In genomic region chr3:58253942-58254341, GRCm38 (mm10) we compare ENCODE assay signal across 10 mouse cellular contexts.
DNase-seq lines count a peak whose midpoint lies in the region; ATAC-seq lines count a peak whose summit lies in the region.
"Had no signal": no experiment of that assay in that cellular context is flagged by ENCODE, and none has a peak within 500 bp of the region (broad histone marks: within the 10 kb centered on the region; RNA-seq: fewer than 3 reads in every experiment).

No protein-coding gene starts in this region.

- no peak overlapping the region for H3K4me3 ChIP-seq in liver, embryonic 12.5 days
- H3K4me3 ChIP-seq: megakaryocyte, embryonic 14.5 days had no signal

- H3K4me2 ChIP-seq in liver, embryonic 12.5 days = no peak overlapping the region

- H3K36me3 ChIP-seq in liver, embryonic 12.5 days = no peaks in the 10 kb centered on the region

- no peaks in the 10 kb centered on the region for H3K9me3 ChIP-seq in liver, embryonic 12.5 days (replicated peaks)
- H3K9me3 ChIP-seq: megakaryocyte, embryonic 14.5 days had no signal

- H3K27ac ChIP-seq in liver, embryonic 12.5 days = no peak overlapping the region

- no peak overlapping the region for H3K9ac ChIP-seq in liver, embryonic 12.5 days

- H3K27me3 ChIP-seq in liver, embryonic 12.5 days (replicated peaks) = no peaks in the 10 kb centered on the region
- H3K27me3 ChIP-seq: megakaryocyte, embryonic 14.5 days had no signal

- WGBS in liver, embryonic 12.5 days (ENCODE audit: insufficient replicate concordance) = 61% methylated on average over 8 of the region's 8 CpGs

- no peaks in the 10 kb centered on the region for H3K4me1 ChIP-seq in liver, embryonic 12.5 days
- H3K4me1 ChIP-seq: megakaryocyte, embryonic 14.5 days had no signal

- peak; percentile 6 to 12 for DNase-seq in cerebellum, adult 18-20 months
- no peak for DNase-seq in cerebellum, adult 8-10 months
- peak; percentile 36 for DNase-seq in lung, postnatal 10 days
- DNase-seq in lung, postnatal 4 days = no peak
- peak; percentile 43 to 65 for DNase-seq in layer of hippocampus, adult 18-20 months (ENCODE audit: low spot score in 2 of 2)
- peak; percentile 45 to 52 for DNase-seq in right cerebral cortex, postnatal 36 days (ENCODE audit: low spot score in 2 of 2)
- no peak for DNase-seq in retina, embryonic 14.5 days (ENCODE audit: low spot score)

- ATAC-seq in liver, embryonic 12.5 days = no peak
- ATAC-seq: intestine, embryonic 16.5 days had no signal

Comparison
In these comparisons a context has a peak if more than half of its experiments do, and no peak if none do; other contexts are left out.
1. DNase-seq: peak in cerebellum, adult 18-20 months (2 of 2), lung, postnatal 10 days (single experiment), layer of hippocampus, adult 18-20 months (2 of 2) and right cerebral cortex, postnatal 36 days (2 of 2); none in cerebellum, adult 8-10 months (single experiment), lung, postnatal 4 days (0 of 2) and retina, embryonic 14.5 days (single experiment).